Mouse (Mus musculus) lung, postnatal 10 days (tissue): ENCODE results near the gene Iars.
"Not testable (repeated sequence)": the region's sequence is repeated elsewhere in the genome, so short reads cannot be mapped to it uniquely, and the experiment has no call there.

Experiments used
- DNase-seq: peaks from one replicate; pipeline ENCODE4 v3.0.0; 2021

Gene Iars

GRCm38 (mm10) chr13:49741285-49742040 lies 59.6 kb downstream of the Iars start:
- DNase-seq, result no peak

- no peak for DNase-seq
Observed at GRCm38 (mm10) chr13:49756591-49756990, 74.7 kb downstream of the Iars start.

- DNase-seq, result no peak
Observed at GRCm38 (mm10) chr13:49757966-49758365, 76.1 kb downstream of the Iars start.

GRCm38 (mm10) chr13:49760675-49761074 lies 78.8 kb downstream of the Iars start:
- no peak for DNase-seq

- no peak for DNase-seq
Observed at GRCm38 (mm10) chr13:49762208-49762607, 80.3 kb downstream of the Iars start.

GRCm38 (mm10) chr13:49765306-49765705 lies 83.4 kb downstream of the Iars start:
- DNase-seq, result no peak

GRCm38 (mm10) chr13:49766269-49766668 lies 84.4 kb downstream of the Iars start:
- DNase-seq, result no peak

GRCm38 (mm10) chr13:49768048-49768447 lies 86.1 kb downstream of the Iars start:
- no peak for DNase-seq

GRCm38 (mm10) chr13:49769111-49769510 lies 87.2 kb downstream of the Iars start:
- DNase-seq, result no peak

GRCm38 (mm10) chr13:49771536-49771935 lies 89.6 kb downstream of the Iars start:
- DNase-seq, result not testable (repeated sequence)
